Mouse (Mus musculus) CD4-positive, CD25-positive, alpha-beta regulatory T cell, adult 2 months (primary cell): Measurements from ENCODE around the gene Smc5.

ENCODE experiments used
- DNase-seq: peaks from one replicate; pipeline ENCODE4 v3.0.0-alpha.2; 2012; ENCODE audit warnings: low read depth, low spot score

Gene Smc5

GRCm38 (mm10) chr19:23273355-23274053 is at the start of gene Smc5:
Gene Smc5 (minus strand): TSS chr19:23273897.
- DNase-seq = peak; percentile 94

GRCm38 (mm10) chr19:23323107-23323506 is 49.4 kb upstream of the Smc5 start:
- DNase-seq = peak; percentile 88

DNA sequence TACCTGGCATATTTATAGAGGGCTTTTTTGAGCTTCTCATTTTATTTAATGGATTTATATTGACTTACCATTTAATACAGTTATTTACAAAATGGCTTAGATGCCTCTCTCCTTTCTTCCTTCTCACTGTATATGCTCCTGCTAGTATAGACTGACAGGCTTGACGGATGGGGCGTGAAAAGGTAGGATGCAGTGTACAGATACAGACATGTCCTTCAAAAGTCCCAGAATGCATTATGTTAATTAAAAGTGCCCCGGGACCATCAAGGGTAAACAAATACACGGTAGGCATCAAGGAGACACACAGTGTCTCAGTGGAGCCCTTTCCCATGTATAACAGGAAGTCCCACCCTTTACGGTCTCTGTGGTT is 44.3 kb upstream of the Smc5 start:
- no peak for DNase-seq

DNA sequence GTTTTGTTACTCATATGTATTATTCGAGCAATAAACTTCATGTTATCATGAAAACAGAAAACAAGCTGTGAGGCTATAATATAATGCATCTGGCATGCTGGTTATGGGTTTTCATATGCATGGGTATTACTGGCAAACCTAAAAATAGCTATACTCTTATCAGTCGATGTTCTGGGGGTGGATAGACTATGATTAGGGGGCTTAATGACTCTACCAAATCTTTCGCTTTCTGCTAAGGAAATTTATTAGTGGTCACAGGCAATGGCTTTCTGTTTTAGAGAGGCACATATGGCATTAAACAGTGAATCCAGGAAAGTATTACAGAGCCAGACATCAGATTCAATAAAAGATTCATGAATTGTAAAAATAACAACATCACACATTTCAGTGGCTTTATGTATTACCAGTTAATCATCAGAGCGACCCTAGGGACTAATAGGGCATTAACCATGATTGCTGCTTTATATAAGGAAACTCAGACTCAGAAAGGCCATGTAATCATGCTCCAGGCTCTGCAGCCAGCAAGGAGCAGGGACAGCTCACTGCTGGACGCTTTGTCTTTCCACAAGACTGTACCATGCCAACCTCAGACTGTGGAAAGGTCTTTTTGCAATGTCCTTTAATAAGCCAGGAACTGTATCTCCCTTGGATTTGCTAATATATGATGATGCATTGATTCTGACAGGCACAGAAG is 43.7 kb upstream of the Smc5 start:
- no peak for DNase-seq

GRCm38 (mm10) chr19:23316851-23317250 is 43.2 kb upstream of the Smc5 start:
- DNase-seq = no peak

DNA sequence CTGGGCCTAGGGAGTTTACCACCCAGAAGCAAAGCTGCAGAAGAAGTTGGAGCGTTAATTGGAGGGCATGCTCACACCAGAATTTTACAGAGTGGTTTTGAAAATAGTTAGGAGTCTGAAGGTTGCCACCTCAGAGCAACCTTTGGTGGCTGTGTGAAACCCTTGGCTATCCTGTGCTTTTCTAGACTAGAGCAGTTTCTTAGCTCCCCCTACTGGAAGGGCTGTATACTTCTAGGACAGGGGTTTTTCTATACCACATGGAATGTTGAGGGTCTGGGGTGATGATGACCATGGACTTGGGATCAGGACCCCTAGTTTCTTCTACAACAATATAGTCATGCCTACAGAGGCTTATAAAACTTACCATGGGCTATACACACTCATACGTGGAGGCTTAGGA is 36.3 kb upstream of the Smc5 start:
- DNase-seq = peak; percentile 36

- DNase-seq = no peak
These were observed 33.0 kb upstream of the Smc5 start for GRCm38 (mm10) chr19:23306671-23307070.

DNA sequence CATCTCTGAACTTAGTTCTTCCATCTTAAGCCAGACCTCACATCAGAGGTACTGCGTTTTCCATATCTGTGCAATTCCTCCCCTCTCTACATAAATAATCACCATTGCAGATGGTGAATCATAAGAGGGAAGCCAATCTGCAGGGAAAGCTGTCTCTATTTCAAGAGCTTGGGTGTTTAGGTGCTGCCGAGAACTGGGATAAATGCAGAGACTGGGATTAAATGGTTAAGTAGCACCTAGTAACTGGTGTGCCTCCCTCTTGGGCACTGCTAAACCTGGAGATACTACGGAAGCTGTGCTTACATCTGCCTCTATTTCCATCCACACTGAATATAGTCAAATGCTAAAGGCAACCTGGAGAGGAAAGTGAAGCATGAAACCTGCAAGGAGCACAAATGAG is 26.3 kb upstream of the Smc5 start:
- no peak for DNase-seq

- DNase-seq = peak; percentile 29
These were observed 25.2 kb upstream of the Smc5 start for GRCm38 (mm10) chr19:23298917-23299316.

- no peak for DNase-seq
These were observed 23.5 kb upstream of the Smc5 start for GRCm38 (mm10) chr19:23297191-23297590.

DNA sequence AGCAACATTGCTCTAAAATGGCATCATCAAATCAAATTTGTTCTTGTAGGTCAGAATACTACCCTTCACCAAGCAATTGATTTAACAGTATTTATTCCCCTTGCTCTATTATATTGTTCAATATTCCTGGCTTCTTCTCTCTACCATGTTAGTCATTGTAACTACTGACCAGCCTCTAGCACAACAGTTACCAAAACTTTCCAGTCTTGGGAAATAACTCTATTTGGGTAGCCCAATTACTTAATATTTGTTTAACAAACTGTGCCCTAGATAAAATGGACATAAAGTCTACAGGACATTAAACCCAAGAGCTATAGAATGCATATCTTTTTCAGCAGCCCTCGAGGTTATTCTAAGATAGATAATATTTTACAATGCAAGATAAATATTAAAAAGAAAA is 15.6 kb upstream of the Smc5 start:
- DNase-seq = no peak

GRCm38 (mm10) chr19:23281911-23282660 is 8.4 kb upstream of the Smc5 start:
- DNase-seq = no peak

DNA sequence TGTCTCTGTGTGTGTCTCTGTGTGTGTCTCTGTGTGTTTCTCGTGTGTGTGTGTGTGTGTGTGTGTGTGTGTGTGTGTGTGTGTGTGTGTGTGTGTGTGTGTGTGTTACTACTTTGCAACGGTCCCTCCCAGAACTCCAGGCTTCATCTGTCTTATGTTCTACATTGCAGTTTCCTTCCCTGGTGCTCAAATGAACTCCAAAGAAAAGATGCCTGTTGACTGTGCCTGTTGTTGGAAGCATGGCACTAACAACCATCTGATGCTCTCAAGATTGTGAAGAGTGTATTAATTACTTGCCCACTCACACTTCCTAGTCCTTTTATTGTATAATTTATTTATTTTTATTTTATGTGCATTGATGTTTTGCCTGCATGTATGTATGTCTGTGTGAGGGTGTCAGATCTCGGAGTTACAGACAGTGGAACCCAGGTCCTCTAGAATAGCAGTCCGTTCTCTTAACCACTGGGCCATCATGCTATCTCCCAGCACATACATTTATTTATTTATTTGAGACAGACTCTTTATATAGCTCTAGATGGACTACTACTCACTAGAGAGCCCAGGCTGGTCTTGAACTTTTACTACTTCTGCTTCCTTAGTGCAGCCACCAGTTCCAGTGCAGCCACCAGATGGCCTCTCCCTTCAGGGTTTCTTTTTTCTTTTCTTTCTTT is 492 bp upstream of the Smc5 start:
- peak; percentile 4 for DNase-seq

DNA sequence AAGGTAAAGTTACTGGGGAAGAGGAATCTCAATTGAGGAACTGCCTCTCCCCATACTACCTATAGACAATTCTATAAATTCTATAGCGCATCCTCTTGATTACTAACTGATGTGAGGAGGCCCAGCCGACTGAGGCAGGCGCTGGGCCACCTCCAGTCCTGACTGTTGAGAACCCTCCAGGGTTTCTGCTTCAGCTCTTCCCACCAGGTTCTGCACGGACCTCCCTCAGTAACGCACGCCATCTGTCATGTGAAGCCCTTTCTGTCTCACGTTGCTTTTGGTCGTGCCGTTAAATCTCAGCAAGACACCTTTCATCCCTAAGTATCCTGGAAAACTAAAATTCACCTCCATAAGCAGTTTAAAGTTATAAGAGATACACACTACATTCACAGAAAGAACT is 16.9 kb downstream of the Smc5 start:
- no peak for DNase-seq

DNA sequence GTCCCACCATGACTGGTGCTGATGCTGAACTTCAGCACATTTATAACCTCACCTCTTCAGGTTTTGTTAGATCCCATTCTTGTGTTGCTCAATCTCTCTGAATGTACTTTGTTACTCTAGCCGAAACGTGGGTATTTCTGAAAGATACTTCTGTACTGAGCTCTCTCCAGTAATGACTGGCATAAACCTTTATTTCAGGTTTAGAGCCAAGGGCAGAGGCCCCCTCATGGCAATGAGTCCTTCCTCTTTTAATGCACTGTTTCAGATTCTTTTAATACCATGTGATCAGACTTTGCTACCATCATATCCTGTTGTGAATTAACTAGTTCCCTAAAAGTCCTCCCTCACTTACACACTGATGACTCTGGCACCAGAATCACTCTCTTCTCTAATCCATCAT is 27.2 kb downstream of the Smc5 start:
- DNase-seq = no peak

DNA sequence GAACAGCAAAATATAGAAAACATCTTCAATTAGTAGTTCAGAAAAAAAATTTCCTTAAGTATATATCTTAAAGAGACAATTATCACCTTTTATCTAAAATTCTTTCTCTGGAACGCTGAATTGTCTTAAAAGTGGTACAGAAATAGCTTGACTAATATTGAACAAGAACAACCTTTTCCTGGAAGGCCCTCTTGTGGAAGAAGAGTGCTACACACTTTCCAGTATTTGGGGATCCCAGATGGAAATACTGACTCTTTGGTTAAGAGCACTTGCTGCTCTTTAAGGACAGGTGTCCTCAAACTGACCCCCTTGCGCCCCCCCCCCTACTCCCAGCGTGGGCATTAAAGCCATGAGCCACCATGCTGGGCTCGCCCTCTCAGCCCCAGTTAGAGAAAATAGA is 48.6 kb downstream of the Smc5 start:
- peak; percentile 3 for DNase-seq

DNA sequence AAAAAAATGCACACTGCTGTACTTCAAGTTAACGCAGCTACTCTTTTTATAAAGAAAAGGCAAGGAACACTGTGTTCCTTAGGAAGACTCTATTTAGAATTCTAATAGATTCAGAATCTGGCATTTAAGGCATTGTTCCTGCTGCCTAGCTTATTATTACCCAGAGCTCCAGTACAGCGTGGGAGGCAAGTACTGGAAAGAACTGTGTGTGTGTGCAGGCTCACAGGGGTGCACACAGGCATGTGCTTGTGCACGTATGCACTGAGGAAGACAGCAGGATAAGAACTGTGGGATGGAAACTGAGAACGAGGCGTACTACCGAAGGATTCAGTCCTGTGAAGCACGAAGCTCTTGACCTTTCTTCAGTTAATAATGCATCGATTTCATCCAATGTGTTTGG is 59.4 kb downstream of the Smc5 start:
- DNase-seq = no peak

GRCm38 (mm10) chr19:23211325-23211724 is 62.4 kb downstream of the Smc5 start:
- no peak for DNase-seq

DNA sequence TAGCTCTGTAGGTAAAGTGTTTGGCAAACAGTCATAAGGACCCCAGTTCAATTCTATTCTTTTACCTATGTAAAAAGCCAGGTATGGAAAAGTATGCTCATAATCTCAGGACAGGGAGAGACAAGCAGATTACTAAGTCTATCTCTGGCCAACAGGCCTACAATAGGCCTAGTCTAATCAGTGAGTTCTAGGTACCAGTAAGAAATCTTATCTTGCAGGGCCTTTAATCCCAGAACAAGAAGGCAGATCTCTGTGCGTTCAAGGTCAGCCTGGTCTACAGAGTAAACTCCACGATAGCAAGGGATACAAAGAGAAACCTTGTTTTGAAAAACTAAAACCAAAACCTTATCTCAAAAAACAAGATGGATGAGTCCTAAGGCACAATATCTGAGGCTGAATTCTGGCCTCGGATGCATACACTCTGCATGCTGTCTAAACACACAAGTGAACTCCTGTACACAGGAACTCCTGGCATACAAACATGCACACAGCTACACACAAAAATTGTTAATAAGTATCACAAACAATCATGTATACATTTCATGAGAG is 70.1 kb downstream of the Smc5 start:
- DNase-seq = no peak

DNA sequence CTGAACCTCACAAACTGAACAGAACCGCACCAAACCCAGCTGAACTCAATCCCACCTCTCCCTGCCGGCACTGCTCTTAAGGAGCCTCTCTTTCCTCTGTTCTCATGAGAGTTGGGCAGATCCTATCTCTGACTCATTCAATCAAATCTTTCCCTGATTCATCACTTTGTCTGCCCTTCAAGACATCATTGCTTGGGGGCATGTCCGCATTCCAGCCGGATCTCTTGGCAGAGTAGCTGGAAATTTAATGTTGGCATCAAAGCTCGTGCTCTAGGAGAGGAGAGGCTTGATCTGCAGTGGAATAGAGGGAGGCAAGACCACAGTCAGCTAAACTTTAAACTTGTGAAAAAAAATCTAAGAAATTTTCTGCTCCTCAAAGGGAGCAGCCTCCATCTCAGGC is 71.6 kb downstream of the Smc5 start:
- no peak for DNase-seq

- DNase-seq = no peak
These were observed 80.6 kb downstream of the Smc5 start for GRCm38 (mm10) chr19:23193076-23193475.

DNA sequence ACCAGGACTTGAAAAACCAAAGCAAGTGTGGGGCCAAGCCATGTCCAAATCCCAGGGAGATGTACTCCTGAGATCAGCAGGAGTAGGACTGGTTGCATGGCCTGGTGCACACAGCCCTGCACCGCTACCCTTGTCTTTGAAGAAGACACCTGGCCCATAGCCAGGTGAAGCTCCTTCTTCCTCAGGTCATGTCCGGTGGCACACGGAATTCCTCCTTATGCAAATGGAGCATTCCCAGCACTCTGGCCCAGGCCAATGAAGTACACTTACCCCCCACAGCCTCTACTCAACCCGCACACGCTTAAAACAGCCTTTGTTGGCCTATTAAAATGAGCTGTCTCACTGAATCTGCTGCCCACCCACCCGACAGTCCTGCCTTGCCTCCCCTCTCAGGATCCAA is 82.2 kb downstream of the Smc5 start:
- no peak for DNase-seq
